Mouse (Mus musculus) heart, embryonic 11.5 days (tissue): ENCODE measurements around the gene Dctn5. TPM values are rescaled to one million over a fixed set of nuclear protein-coding genes. Genes with fewer than 3 reads are reported as not detected.
"Not testable (repeated sequence)": the region's sequence is repeated elsewhere in the genome, so short reads cannot be mapped to it uniquely, and the experiment has no call there.

Experiments used
- ATAC-seq: fragments of 200-750 bp; cut with Nextera tagmentation; replicated peaks from 2 replicates; pipeline ENCODE4 v1.8.0; 2017; ENCODE audit warnings: moderate library complexity; ENCODE audit not compliant: insufficient number of reproducible peaks, low FRiP score, low TSS enrichment
- H3K27ac ChIP-seq: fragments of 300-500 bp; sonication (generic); 2 replicates; pipeline ENCODE4 v1.5.1; 2014; ENCODE audit warnings: mild to moderate bottlenecking, low read depth, low read length
- H3K27me3 ChIP-seq: fragments of 300-500 bp; sonication (generic); 2 replicates; pipeline ENCODE4 v1.6.1; 2014; ENCODE audit warnings: mild to moderate bottlenecking, low read length, mixed read lengths; ENCODE audit not compliant: control insufficient read depth, insufficient read depth
- H3K36me3 ChIP-seq: fragments of 300-500 bp; sonication (generic); 2 replicates; pipeline ENCODE4 v1.6.1; 2014; ENCODE audit warnings: mild to moderate bottlenecking, low read length, moderate library complexity, mixed read lengths; ENCODE audit not compliant: control insufficient read depth, insufficient read depth
- H3K4me1 ChIP-seq: fragments of 300-500 bp; sonication (generic); 2 replicates; pipeline ENCODE4 v1.6.1; 2014; ENCODE audit warnings: low read length; ENCODE audit not compliant: control insufficient read depth, insufficient read depth
- H3K4me2 ChIP-seq: fragments of 300-500 bp; sonication (generic); 2 replicates; pipeline ENCODE4 v1.6.1; 2014; ENCODE audit warnings: mild to moderate bottlenecking, moderate library complexity
- H3K4me3 ChIP-seq: fragments of 300-500 bp; sonication (generic); 2 replicates; pipeline ENCODE4 v1.5.1; 2014; ENCODE audit warnings: low read depth, low read length
- H3K9ac ChIP-seq: fragments of 300-500 bp; sonication (generic); 2 replicates; pipeline ENCODE4 v1.6.1; 2014; ENCODE audit warnings: mild to moderate bottlenecking, low read depth, low read length, moderate library complexity
- H3K9me3 ChIP-seq: fragments of 300-500 bp; sonication (generic); replicated peaks from 2 replicates; pipeline ENCODE4 v1.6.1; 2016; ENCODE audit warnings: low read length; ENCODE audit not compliant: control insufficient read depth
- WGBS: fragments of 180-500 bp; shearing (Covaris S2); extraction: QIAGEN DNeasy Blood & Tissue Kit; methylation state at CpG from one replicate; pipeline ENCODE4 v1.1.7; 2014; ENCODE audit not compliant: insufficient replicate concordance; 5-methylcytosine and 5-hydroxymethylcytosine counted together
- polyA plus RNA-seq: library from polyadenylated mRNA; unstranded; fragments of >200 nt; fragmentation: Nextera tagmentation; extraction: Ambion mirVana; gene quantifications from 2 replicates; pipeline ENCODE4 v1.2.1, GENCODE M21; 2014

The Dctn5 gene
- polyA plus RNA-seq = 78.7 and 85.7 TPM in 2 replicates

DNA sequence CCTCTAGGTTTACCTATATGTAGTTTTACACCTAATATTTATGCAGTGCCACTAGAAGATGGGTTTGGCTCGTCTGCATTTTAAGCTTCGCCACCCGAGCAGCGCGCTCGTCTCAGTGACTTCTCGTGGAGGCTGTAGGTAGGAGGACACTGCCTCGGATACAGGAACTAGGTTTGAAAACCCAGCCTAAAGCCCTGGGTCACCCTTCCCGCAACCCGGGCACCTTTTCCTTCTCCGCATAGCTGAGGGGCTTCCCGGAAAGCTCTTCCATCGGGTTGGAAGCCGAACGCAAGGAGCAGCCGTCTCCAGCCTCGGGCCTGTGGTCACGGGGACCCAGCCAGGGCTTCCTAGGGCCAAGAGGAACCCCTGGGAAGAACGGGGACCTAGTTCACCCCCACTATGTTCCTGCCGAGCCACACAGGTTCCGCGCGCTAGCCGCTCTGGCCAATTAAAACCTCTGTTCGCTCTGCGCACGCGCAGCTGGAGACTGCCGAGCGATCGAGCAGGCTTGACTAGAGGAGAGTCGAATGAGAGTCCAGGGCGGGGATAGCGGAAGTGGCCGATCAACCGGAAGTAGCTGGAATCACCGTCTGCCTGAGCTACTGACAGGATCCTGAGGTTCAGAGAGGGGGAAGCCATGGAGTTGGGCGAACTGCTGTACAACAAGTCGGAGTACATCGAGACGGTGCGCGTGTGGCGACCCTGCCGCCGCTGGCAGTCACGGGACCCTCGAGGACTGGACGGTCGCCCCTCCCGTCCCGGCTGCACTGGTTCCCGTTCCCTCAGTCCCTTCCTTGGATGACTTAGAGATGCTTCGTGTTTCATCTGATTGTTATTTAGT lies at the start of gene Dctn5, which contains the start of gene Palb2:
Gene Dctn5, plus strand, starts transcription at position 545 of the 841 bp plus-strand sequence.
Gene Palb2, minus strand, starts transcription at position 489 of the 841 bp plus-strand sequence.
- peak within 1 kb of the TSS; percentile 68 for H3K4me3 ChIP-seq
- H3K4me2 ChIP-seq = peak within 1 kb of the TSS; percentile 73
- H3K9me3 ChIP-seq = no peaks in the 10 kb centered on the region
- 0 out of 2 replicates have a peak, but pooled peaks cover 3% of the 10 kb centered on the region for H3K4me1 ChIP-seq
- no peaks in the 10 kb centered on the region for H3K27me3 ChIP-seq
- peaks cover 2% of the 10 kb centered on the region for H3K36me3 ChIP-seq
- peak; percentile 98 for ATAC-seq
- WGBS = under 1% methylated on average over 54 of the region's 54 CpGs
- peak within 1 kb of the TSS; percentile 57; the same call in 1 of the 2 replicates for H3K27ac ChIP-seq
- peak within 1 kb of the TSS; percentile 82 for H3K9ac ChIP-seq

DNA sequence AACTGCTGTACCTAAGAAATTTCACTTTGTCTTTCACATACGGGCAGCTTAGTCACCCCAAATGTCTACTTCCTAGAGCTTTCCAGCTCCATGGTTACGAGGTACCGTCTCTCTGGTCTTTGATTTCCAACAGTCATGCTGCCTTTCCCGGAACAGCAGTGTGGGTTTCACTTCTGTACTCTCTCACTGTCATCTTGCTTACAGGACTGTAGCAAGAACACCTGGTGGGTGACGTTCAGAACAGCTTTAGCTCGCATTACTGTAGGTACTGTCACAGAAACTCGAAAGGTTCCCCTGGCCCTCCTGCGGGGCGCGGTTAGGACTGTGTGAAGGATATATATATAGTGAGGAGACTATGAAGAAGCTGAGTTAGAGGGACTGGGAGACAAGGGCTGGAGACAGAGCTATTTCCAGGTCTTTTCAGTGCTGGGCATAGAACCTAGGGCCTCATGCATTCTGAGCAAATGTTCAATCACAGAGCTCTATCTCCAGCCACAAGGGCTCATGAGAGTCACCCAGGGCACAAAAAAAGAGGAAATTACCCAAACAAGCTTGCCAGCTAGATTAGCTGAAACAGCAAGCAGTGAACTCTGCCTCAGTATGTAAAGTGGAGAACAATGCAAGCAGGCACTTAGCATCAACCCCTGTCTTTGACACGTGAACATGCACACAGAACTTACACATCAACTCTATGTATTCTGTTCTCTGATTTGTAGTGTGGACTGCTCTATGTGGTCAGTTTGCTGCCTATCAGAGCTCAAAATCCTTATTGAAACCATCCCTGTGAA lies 45.5 kb upstream of the Dctn5 start:
- Histone ChIP-seq H3K4me1 (no peaks in the 10 kb centered on the region), H3K9ac (no peak overlapping the region), H3K9me3 (no peaks in the 10 kb centered on the region), H3K4me3 (no peak overlapping the region), H3K36me3 (peaks cover 45% of the 10 kb centered on the region), H3K27ac (no peak overlapping the region), H3K27me3 (no peaks in the 10 kb centered on the region), H3K4me2 (no peak overlapping the region)
- WGBS = 93% methylated on average over 11 of the region's 11 CpGs
- no peak for ATAC-seq

DNA sequence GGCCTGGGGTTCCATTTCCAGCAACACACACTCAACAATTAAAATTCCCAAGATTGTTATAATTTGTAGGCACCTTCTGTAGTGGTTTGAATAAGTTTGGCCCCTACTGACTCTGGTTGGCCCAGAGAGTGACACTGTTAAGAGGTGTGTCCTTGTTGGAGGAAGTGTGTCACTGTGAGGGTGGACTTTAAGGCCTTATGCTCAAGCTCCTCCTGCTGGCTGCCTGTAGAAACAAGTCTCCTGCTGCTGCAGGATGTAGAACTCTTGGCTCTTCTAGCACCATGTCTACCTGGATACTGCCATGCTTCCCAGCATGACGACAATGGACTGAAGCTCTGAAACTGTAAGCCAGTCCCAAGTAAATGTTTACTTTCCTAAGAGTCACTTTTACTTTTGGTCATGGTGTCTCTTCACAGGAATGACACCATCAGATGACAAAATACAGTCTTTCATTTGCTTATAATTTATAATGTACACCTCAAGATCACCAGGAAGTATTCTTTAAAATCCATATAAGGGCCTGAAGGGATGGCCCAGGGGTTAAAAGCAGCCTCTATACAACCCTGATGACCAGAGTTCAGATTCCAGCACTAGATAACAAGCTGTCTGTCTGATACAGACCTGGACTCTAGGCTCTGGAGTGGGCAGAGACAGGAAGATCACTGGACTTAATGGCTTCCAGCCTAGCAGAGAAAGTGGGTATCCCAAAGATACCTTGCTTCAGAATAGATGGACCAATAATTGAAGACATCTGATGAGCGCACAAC lies 38.1 kb upstream of the Dctn5 start:
- H3K27ac ChIP-seq = no peak overlapping the region
- no peak overlapping the region for H3K4me3 ChIP-seq
- 0 out of 2 replicates have a peak, but pooled peaks cover under 1% of the 10 kb centered on the region for H3K4me1 ChIP-seq
- peaks cover 45% of the 10 kb centered on the region for H3K36me3 ChIP-seq
- H3K27me3 ChIP-seq = no peaks in the 10 kb centered on the region
- WGBS = 93% methylated on average over 2 of the region's 2 CpGs
- H3K4me2 ChIP-seq = no peak overlapping the region
- ATAC-seq = no peak
- no peaks in the 10 kb centered on the region for H3K9me3 ChIP-seq
- no peak overlapping the region for H3K9ac ChIP-seq

DNA sequence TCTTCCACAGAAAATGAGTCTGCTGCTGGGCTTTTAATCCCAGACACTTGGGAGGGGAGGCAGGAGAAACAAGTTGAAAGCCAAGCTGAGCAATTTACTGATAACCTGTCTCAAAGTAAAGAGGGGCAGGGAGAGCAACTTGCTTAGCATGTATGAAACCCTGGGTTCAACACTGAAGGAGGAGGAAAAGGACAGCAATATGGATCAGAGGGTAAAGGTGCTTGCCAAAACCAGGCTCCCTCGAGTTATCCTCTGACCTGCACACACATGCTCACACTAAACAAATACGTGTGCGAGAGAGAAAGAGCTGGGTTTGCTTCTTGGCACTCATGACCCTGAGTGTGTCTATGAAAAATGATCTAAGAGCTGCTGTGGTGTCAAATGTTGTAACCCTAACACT lies 34.8 kb upstream of the Dctn5 start:
- H3K27me3 ChIP-seq = no peaks in the 10 kb centered on the region
- H3K4me1 ChIP-seq = peaks cover 11% of the 10 kb centered on the region
- ATAC-seq = no peak
- peaks cover 32% of the 10 kb centered on the region for H3K36me3 ChIP-seq
- no peaks in the 10 kb centered on the region for H3K9me3 ChIP-seq
- H3K4me2 ChIP-seq = no peak overlapping the region
- H3K9ac ChIP-seq = no peak overlapping the region
- H3K4me3 ChIP-seq = no peak overlapping the region
- H3K27ac ChIP-seq = no peak overlapping the region
- 93% methylated on average over 3 of the region's 3 CpGs for WGBS

DNA sequence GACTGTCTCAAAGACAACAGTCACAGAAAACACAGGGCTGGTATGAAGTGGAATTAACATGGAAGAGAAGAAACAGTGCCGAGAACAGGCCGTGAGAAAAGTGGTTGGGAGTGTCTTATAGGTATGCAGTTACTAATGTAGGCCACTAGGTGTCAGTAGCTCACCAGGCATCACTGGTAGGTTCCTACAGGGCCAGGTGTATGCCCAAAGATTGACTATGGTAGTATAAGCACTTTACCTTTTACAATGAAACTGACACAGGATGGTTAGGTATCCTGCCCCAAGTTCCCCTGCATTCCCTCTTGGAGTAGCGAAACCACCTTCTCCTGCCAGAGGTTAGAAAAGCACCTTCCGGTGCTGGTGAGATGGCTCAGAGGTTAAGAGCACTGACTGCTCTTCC lies 33.6 kb upstream of the Dctn5 start:
- Histone ChIP-seq H3K27ac (no peak overlapping the region), H3K4me2 (no peak overlapping the region), H3K9me3 (no peaks in the 10 kb centered on the region), H3K36me3 (peaks cover 32% of the 10 kb centered on the region), H3K4me3 (no peak overlapping the region), H3K4me1 (peaks cover 11% of the 10 kb centered on the region), H3K9ac (no peak overlapping the region), H3K27me3 (no peaks in the 10 kb centered on the region)
- ATAC-seq = no peak
- WGBS = 71% methylated on average over 4 of the region's 4 CpGs

DNA sequence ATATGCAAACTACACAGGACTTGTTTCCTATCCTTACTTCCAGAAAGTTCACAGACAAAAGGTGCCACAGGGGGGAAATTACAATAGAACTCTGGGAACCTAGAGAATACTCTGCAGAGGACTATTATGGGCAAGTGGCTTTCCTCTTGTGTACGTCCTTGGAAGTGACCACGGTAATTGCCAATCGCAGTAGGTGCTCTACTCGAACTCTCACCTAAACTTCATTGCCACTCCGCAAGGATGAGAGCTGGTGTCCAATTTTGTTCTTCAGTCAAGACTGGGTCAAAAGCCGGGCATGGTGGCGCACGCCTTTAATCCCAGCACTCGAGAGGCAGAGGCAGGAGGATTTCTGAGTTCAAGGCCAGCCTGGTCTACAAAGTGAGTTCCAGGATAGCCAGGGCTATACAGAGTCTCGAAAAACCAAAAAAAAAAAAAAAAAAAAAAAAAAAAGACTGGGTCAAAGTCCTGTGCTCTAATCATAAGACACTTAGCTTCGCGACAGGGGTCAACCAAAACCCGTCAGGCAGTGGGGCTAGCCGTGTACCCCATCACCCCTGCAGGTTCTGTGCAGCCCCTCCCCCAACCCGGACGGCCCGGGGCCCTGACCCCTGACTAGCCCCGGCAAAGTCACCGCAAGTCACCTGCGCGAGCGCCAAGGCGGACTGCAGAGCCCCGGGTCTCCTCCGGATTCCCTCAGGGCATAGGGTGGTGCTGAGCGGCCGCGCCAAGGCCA lies 31.7 kb upstream of the Dctn5 start:
- peak; percentile 67 for ATAC-seq
- H3K9me3 ChIP-seq, H3K27me3 ChIP-seq: not testable (repeated sequence)
- peak overlapping the region; percentile 89 for H3K9ac ChIP-seq
- H3K4me3 ChIP-seq = peak overlapping the region; percentile 73
- peaks cover 11% of the 10 kb centered on the region for H3K4me1 ChIP-seq
- H3K4me2 ChIP-seq = peak overlapping the region; percentile 93
- 4% methylated on average over 25 of the region's 28 CpGs for WGBS
- H3K36me3 ChIP-seq = peaks cover 14% of the 10 kb centered on the region
- peak overlapping the region; percentile 62; the same call in 1 of the 2 replicates for H3K27ac ChIP-seq

DNA sequence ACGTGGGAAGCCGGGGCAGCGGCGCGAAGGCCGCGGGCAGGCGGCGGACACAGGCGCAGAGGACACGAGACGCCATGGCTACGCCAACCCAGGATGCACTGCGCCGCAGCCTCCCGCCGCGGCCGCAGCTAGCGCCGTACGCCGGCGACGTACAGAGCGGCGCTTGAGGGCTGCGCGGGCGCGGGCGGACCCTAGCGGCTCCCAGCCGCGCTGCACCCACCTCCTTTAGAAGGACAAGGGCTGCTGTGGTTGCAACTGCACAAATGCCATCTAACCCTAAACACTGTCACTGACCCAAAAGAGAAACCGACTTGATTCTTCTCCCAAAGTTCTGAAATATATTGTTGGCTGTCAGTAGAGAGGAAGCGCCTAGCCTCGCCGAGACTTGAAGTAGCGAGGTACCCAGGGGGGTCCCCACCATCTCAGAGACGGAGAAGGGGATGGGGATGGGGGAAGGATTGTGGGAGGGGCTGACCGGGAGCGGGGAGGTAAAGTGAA lies 31.0 kb upstream of the Dctn5 start, which contains the start of gene Ndufab1:
Gene Ndufab1, minus strand, starts transcription at position 140 of the 498 bp plus-strand sequence.
- Histone ChIP-seq H3K36me3 (peaks cover 8% of the 10 kb centered on the region), H3K27ac (peak within 1 kb of the TSS; percentile 62; the same call in 1 of the 2 replicates), H3K4me2 (peak within 1 kb of the TSS; percentile 93), H3K27me3 (no peaks in the 10 kb centered on the region), H3K9ac (peak within 1 kb of the TSS; percentile 89), H3K4me3 (peak within 1 kb of the TSS; percentile 73), H3K9me3 (no peaks in the 10 kb centered on the region), H3K4me1 (peaks cover 11% of the 10 kb centered on the region)
- under 1% methylated on average over 36 of the region's 43 CpGs for WGBS
- ATAC-seq = peak; percentile 98
